Mouse (Mus musculus) right cerebral cortex, postnatal 4 days (tissue): Measurements from ENCODE around the gene Grhl1.

Experiments
- DNase-seq: peaks from one replicate; pipeline ENCODE4 v3.0.0-alpha.2; 2022

The Grhl1 gene

GRCm38 (mm10) chr12:24650415-24651062 lies 78.5 kb downstream of the Grhl1 start:
- DNase-seq: no peak

GRCm38 (mm10) chr12:24651063-24651557 lies 79.0 kb downstream of the Grhl1 start, which contains the start of gene Klf11:
Gene Klf11, plus strand, starts transcription at chr12:24651274.
- peak; percentile 97 for DNase-seq

GRCm38 (mm10) chr12:24651642-24652342 lies 79.7 kb downstream of the Grhl1 start:
- peak; percentile 88 for DNase-seq

GRCm38 (mm10) chr12:24654065-24654862 lies 82.2 kb downstream of the Grhl1 start:
- no peak for DNase-seq

GRCm38 (mm10) chr12:24656436-24656835 lies 84.4 kb downstream of the Grhl1 start:
- no peak for DNase-seq

- DNase-seq: no peak
Measured at GRCm38 (mm10) chr12:24658998-24659397, 86.9 kb downstream of the Grhl1 start.

- DNase-seq: no peak
Measured at GRCm38 (mm10) chr12:24659923-24660322, 87.8 kb downstream of the Grhl1 start.

GRCm38 (mm10) chr12:24661100-24661499 lies 89.0 kb downstream of the Grhl1 start:
- no peak for DNase-seq

- DNase-seq: no peak
Measured at GRCm38 (mm10) chr12:24662131-24662530, 90.0 kb downstream of the Grhl1 start.
